Mouse (Mus musculus) liver, adult 2 months (tissue): Measurements from ENCODE around the gene AA986860.

Source experiments
- CTCF ChIP-seq: fragments of 200-500 bp; IDR thresholded peaks from 2 replicates; pipeline ENCODE4 v1.5.1; 2011; ENCODE audit warnings: low read depth, low read length, control low read depth
- POLR2A ChIP-seq: fragments of 200-500 bp; IDR thresholded peaks from 2 replicates; pipeline ENCODE4 v1.6.1; 2011; ENCODE audit warnings: low read length, control low read depth; ENCODE audit not compliant: insufficient read depth; ENCODE audit errors: extremely low read depth

- TF ChIP-seq CTCF: no peak
- no peak for TF ChIP-seq POLR2A
Observed at GRCm38 (mm10) chr1:130683905-130684304, 47.9 kb upstream of the AA986860 start.
